ENCODE assay signal across 16 mouse cellular contexts in genomic region chr4:8113558-8113957, GRCm38 (mm10).
DNase-seq lines count a peak whose midpoint lies in the region; ATAC-seq and TF ChIP-seq lines count a peak whose summit lies in the region.
"Had no signal": no experiment of that assay in that cellular context is flagged by ENCODE, and none has a peak within 500 bp of the region (broad histone marks: within the 10 kb centered on the region; RNA-seq: fewer than 3 reads in every experiment).

No protein-coding gene starts in this region.

- H3K4me3 ChIP-seq in gastrocnemius, adult 2 months: no peak overlapping the region
- H3K4me3 ChIP-seq: embryonic facial prominence, embryonic 15.5 days; limb, embryonic 13.5 days; lung, embryonic 15.5 days; neural tube, embryonic 15.5 days had no signal

- TF ChIP-seq CTCF in gastrocnemius, adult 2 months (IDR thresholded peaks at IDR 0.05): no peak

- 0 out of 2 replicates have a peak overlapping the region, but pooled peaks have one; percentile 12 for H3K27ac ChIP-seq in gastrocnemius, adult 2 months
- H3K27ac ChIP-seq: embryonic facial prominence, embryonic 15.5 days; hindbrain, embryonic 14.5 days; limb, embryonic 13.5 days; lung, embryonic 15.5 days; neural tube, embryonic 15.5 days had no signal

- no peak for ATAC-seq in granulocyte monocyte progenitor cell, adult 5-6 weeks (replicated peaks; ENCODE audit: poor library complexity, severe bottlenecking)
- ATAC-seq in inflammation-experienced regulatory T-cells, adult 6 months: no peak
- ATAC-seq: Patski had no signal

- intact Hi-C loops in gastrocnemius, adult 2 months (cut with DNase I): no loop called here
- intact Hi-C loops in gastrocnemius, postnatal 14 days (cut with DNase I; ENCODE audit: low total_unique reads): no loop called here
- intact Hi-C loops in heart, postnatal 36 days (cut with DNase I): loop anchor here (5.0 kb wide), 2 partner anchors 69 to 124 kb away; partner anchors contain the start of gene Car8

- no peak for DNase-seq in gastrocnemius, adult 2 months
- DNase-seq in gastrocnemius, postnatal 14 days: no peak
- DNase-seq in fat pad, adult 2 months (ENCODE audit: extremely low read depth, low read depth, low spot score): peak; percentile 7
- DNase-seq in heart, postnatal 36 days: peak; percentile 5 to 12
- DNase-seq in lung, postnatal 14 days: peak; percentile 11
- no peak for DNase-seq in frontal cortex, postnatal 36 days (ENCODE audit: low spot score in 2 of 2)
- DNase-seq: cerebellum, postnatal 14 days; right cerebral cortex, postnatal 14 days had no signal

Comparison
In these comparisons a context has a peak if more than half of its experiments do, and no peak if none do; other contexts are left out.
1. DNase-seq: peak in fat pad, adult 2 months (single experiment), heart, postnatal 36 days (2 of 2) and lung, postnatal 14 days (single experiment); none in gastrocnemius, adult 2 months (single experiment), gastrocnemius, postnatal 14 days (single experiment) and frontal cortex, postnatal 36 days (0 of 2).